Mouse (Mus musculus): ENCODE data around the gene Hdhd5. TPM values are rescaled to one million over a fixed set of nuclear protein-coding genes. Genes with fewer than 3 reads are reported as not detected.

Hdhd5 gene
- polyA plus RNA-seq, 1 experiment = 25.3 TPM

DNA sequence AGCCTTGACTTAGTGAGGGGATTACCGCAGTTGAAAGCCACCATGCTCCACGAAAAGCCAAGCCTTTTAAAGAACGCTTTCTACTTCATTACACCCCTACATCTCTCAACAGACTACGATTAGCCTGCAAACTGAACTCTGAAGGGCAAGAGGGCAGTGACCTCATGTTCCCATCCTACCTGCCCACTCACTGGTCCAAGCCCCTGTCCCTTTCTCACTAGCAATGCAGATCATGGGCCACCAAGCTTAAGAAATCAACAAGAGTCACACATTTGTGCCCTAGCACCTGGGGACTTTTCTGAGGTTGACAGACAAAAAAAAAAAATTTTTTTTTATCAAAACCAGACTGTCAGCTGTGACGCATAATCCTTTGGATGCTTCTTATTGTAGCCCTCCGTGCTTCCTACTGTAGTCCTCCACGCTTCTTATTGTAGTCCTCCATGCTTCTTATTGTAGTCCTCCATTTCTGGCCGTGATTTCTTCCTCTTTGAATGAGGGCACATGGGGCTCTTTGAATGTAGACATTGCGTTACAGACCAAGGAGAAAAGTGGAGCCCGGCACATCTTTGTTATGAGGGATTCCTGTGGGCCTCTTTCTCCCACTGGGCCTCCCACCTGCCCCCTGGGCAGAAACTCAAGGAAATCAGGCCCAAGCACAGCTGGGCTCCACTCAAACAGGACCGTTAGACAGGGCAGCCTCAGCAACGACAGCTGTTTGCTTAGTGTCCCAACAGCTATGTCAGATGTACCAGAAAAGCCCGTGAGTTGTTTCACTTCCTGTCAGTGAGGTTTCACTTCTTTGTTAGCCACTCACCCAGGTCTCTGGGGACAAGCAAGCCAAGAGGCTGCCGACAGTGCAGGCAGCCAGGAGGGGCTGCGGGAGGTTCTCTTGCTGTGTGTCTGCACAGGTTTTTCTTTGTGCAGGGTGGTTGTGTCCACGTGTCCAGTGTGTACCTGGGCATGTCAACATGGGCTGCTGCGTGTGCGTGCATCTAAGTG, 36.1 kb upstream of the Hdhd5 start:
- 35% methylated on average over 18 of the region's 18 CpGs for WGBS
- TF ChIP-seq CTCF (IDR thresholded peaks at IDR 0.05; ENCODE audit: control insufficient read depth, insufficient read depth, low read length) (no peak), POLR2A (IDR thresholded peaks at IDR 0.05; ENCODE audit: borderline replicate concordance, control insufficient read depth, low read depth, low read length) (no peak; the same call in 1 of the 2 replicates)
- Histone ChIP-seq H3K27ac (ENCODE audit: control insufficient read depth, insufficient read depth, low read depth, low read length, poor library complexity) (peak overlapping the region; percentile 88), H3K4me1 (ENCODE audit: control insufficient read depth, insufficient read depth, low read length) (peaks cover 3% of the 10 kb centered on the region; the same call in 1 of the 2 replicates), H3K4me3 (replicated peaks; ENCODE audit: control insufficient read depth, low read depth, low read length) (no peak overlapping the region)

GRCm38 (mm10) chr6:120556641-120557040, 25.5 kb upstream of the Hdhd5 start:
- no peak overlapping the region for H3K4me3 ChIP-seq (replicated peaks; ENCODE audit: control insufficient read depth, low read depth, low read length)
- WGBS = 61% methylated on average over 8 of the region's 8 CpGs
- H3K4me1 ChIP-seq (ENCODE audit: control insufficient read depth, insufficient read depth, low read length) = peaks cover 1% of the 10 kb centered on the region; the same call in 1 of the 2 replicates
- TF ChIP-seq POLR2A (IDR thresholded peaks at IDR 0.05; ENCODE audit: borderline replicate concordance, control insufficient read depth, low read depth, low read length) = no peak
- no peak for TF ChIP-seq CTCF (IDR thresholded peaks at IDR 0.05; ENCODE audit: control insufficient read depth, insufficient read depth, low read length)
- H3K27ac ChIP-seq (ENCODE audit: control insufficient read depth, insufficient read depth, low read depth, low read length, poor library complexity) = no peak overlapping the region

DNA sequence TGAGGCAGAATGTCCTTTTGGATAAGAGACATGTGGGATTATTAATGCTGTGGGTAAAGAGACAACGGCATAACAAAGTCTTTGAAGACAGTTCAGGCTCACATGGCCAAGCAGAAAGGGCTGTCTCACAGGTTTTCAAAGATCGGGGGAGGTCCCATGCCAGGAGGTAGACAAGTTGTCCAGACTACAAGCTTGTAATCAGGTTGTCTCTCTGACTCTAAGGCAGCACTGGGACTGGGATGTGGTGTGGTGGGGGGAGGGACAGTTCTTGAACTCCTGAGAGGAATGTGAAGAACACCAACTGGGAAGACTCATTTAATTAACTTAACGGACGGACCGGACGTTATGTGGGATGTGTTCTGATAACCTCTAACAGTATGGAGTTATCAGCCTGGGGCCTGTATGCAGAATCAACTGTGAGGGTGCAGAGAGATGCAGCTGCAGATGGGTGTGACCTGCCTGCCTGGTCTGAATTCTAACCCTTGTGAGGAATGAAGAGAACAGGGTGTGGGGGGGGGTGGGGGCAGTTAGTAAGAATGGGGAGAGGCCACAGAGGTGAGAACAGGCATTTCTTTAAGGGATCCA, 25.0 kb upstream of the Hdhd5 start:
- WGBS = 62% methylated on average over 6 of the region's 6 CpGs

DNA sequence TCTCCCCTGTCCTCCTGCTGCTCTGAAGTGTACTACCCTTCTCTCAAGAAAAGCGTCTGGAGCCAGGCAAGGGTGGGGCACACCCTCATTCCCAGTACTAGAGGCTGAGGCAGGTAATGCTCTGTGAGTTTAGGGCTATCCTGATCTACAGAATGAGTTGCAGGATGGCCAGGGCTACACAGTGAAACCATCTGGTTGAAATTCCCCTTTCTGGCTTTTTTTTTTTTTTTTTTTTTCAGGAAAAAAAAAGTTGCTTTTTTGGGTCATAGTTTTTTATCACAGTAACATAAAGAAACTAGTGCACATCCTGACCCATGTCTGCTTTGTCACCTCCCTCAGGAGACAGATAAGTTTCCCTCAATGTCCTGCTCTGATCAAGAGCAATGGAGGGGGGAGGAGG, 24.0 kb upstream of the Hdhd5 start:
- TF ChIP-seq POLR2A (IDR thresholded peaks at IDR 0.05; ENCODE audit: borderline replicate concordance, control insufficient read depth, low read depth, low read length) = no peak
- no peak for TF ChIP-seq CTCF (IDR thresholded peaks at IDR 0.05; ENCODE audit: control insufficient read depth, insufficient read depth, low read length)
- no peak overlapping the region for H3K27ac ChIP-seq (ENCODE audit: control insufficient read depth, insufficient read depth, low read depth, low read length, poor library complexity)
- no peak overlapping the region for H3K4me3 ChIP-seq (replicated peaks; ENCODE audit: control insufficient read depth, low read depth, low read length)
- WGBS = 31% methylated on average over 1 of the region's 1 CpGs
- H3K4me1 ChIP-seq (ENCODE audit: control insufficient read depth, insufficient read depth, low read length) = peaks cover 1% of the 10 kb centered on the region; the same call in 1 of the 2 replicates

More for the DNA sequence above, 25.0 kb upstream of the Hdhd5 start:
- peaks cover 1% of the 10 kb centered on the region; the same call in 1 of the 2 replicates for H3K4me1 ChIP-seq (ENCODE audit: control insufficient read depth, insufficient read depth, low read length)
- TF ChIP-seq POLR2A (IDR thresholded peaks at IDR 0.05; ENCODE audit: borderline replicate concordance, control insufficient read depth, low read depth, low read length) (no peak), CTCF (IDR thresholded peaks at IDR 0.05; ENCODE audit: control insufficient read depth, insufficient read depth, low read length) (no peak)
- no peak overlapping the region for H3K4me3 ChIP-seq (replicated peaks; ENCODE audit: control insufficient read depth, low read depth, low read length)
- H3K27ac ChIP-seq (ENCODE audit: control insufficient read depth, insufficient read depth, low read depth, low read length, poor library complexity) = peak overlapping the region; percentile 28; the same call in 1 of the 2 replicates

DNA sequence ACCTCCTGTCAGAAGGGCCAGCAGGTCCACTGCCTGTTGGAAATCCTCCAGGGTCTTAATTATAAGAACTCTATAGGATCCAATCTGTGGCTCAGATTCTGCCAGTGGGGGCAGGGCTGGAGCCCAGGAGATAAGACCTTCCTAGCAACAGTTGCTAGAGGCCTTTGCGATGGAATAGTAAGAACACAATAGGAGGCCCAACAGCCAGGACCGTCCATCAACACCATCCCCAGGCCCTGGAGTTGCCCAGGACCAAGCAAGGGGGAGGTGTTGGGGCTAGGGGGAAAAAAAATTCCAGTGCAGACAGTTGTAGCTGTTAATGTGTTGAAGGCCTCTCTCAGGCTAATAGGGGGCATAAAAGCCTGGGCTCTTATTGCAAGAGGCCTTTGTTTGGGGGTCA, 19.1 kb upstream of the Hdhd5 start:
- WGBS = 69% methylated on average over 2 of the region's 2 CpGs
- Histone ChIP-seq H3K4me1 (ENCODE audit: control insufficient read depth, insufficient read depth, low read length) (no peaks in the 10 kb centered on the region), H3K27ac (ENCODE audit: control insufficient read depth, insufficient read depth, low read depth, low read length, poor library complexity) (no peak overlapping the region), H3K4me3 (replicated peaks; ENCODE audit: control insufficient read depth, low read depth, low read length) (no peak overlapping the region)
- TF ChIP-seq POLR2A (IDR thresholded peaks at IDR 0.05; ENCODE audit: borderline replicate concordance, control insufficient read depth, low read depth, low read length) = no peak
- no peak for TF ChIP-seq CTCF (IDR thresholded peaks at IDR 0.05; ENCODE audit: control insufficient read depth, insufficient read depth, low read length)

DNA sequence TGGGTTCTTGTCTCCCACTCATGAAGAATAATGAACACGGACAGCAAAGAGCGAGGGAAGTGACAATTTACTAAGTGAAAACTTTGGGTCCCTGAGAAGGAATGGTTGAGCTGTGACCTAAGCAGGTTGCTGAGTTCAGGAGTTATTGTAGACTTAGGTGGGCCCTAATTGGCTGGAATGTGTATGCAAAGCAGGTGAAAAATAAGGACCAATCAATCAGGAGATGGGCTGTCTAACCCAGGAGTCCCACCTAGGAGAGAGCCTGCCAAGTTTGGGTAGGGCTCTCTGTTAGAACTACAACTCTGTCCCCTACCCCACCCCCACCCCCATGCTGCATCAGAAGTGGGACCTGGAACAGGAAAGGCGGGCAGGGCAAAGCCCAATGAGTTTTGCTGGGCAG, 17.5 kb upstream of the Hdhd5 start:
- Histone ChIP-seq H3K4me1 (ENCODE audit: control insufficient read depth, insufficient read depth, low read length) (no peaks in the 10 kb centered on the region), H3K4me3 (replicated peaks; ENCODE audit: control insufficient read depth, low read depth, low read length) (no peak overlapping the region), H3K27ac (ENCODE audit: control insufficient read depth, insufficient read depth, low read depth, low read length, poor library complexity) (no peak overlapping the region)
- WGBS = 85% methylated on average over 3 of the region's 3 CpGs
- TF ChIP-seq CTCF (IDR thresholded peaks at IDR 0.05; ENCODE audit: control insufficient read depth, insufficient read depth, low read length) (no peak), POLR2A (IDR thresholded peaks at IDR 0.05; ENCODE audit: borderline replicate concordance, control insufficient read depth, low read depth, low read length) (no peak)

DNA sequence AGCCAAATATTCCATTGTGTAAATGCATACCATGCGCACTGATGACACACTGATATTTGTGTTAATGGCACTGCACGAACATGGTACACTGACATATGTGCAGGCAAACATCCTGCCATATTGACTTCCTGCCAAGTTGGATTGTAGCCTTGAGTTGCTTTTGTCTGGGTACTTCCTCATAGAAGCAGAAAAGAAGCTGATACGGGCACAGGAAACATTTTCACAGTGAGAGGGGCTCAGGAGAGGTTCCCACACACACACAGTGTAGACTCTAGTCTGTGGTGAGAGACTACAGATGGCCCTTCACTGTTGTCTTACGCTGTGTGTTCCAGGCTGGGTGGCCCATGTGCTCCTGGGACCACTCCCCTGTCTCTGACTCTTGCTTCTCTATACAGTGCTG, 15.9 kb upstream of the Hdhd5 start:
- 49% methylated on average over 4 of the region's 4 CpGs for WGBS
- no peak overlapping the region for H3K27ac ChIP-seq (ENCODE audit: control insufficient read depth, insufficient read depth, low read depth, low read length, poor library complexity)
- TF ChIP-seq POLR2A (IDR thresholded peaks at IDR 0.05; ENCODE audit: borderline replicate concordance, control insufficient read depth, low read depth, low read length) = no peak
- no peak for TF ChIP-seq CTCF (IDR thresholded peaks at IDR 0.05; ENCODE audit: control insufficient read depth, insufficient read depth, low read length)
- H3K4me3 ChIP-seq (replicated peaks; ENCODE audit: control insufficient read depth, low read depth, low read length) = no peak overlapping the region
- H3K4me1 ChIP-seq (ENCODE audit: control insufficient read depth, insufficient read depth, low read length) = no peaks in the 10 kb centered on the region

GRCm38 (mm10) chr6:120546292-120546691, 15.2 kb upstream of the Hdhd5 start:
- Histone ChIP-seq H3K4me1 (ENCODE audit: control insufficient read depth, insufficient read depth, low read length) (no peaks in the 10 kb centered on the region), H3K27ac (ENCODE audit: control insufficient read depth, insufficient read depth, low read depth, low read length, poor library complexity) (no peak overlapping the region), H3K4me3 (replicated peaks; ENCODE audit: control insufficient read depth, low read depth, low read length) (no peak overlapping the region)
- TF ChIP-seq POLR2A (IDR thresholded peaks at IDR 0.05; ENCODE audit: borderline replicate concordance, control insufficient read depth, low read depth, low read length) (no peak), CTCF (IDR thresholded peaks at IDR 0.05; ENCODE audit: control insufficient read depth, insufficient read depth, low read length) (no peak)
- 80% methylated on average over 3 of the region's 3 CpGs for WGBS
